Mouse (Mus musculus): Measurements from ENCODE around the gene Gm21319. TPM values are rescaled to one million over a fixed set of nuclear protein-coding genes. Genes with fewer than 3 reads are reported as not detected.

The Gm21319 gene
- polyA plus RNA-seq (2014; fragmentation: Illumina TruSeq; extraction: RNeasy Lipid Tissue Mini Kit (QIAGEN cat#74804); ENCODE audit: low read depth, low replicate concordance), result not detected

GRCm38 (mm10) chr12:87775655-87776054 is at the start of gene Gm21319:
Gene Gm21319, minus strand, starts transcription at chr12:87775755.

GRCm38 (mm10) chr12:87816277-87816676 is 40.7 kb upstream of the Gm21319 start, which contains the start of gene BB287469:
Gene BB287469, plus strand, starts transcription at chr12:87816577.

GRCm38 (mm10) chr12:87795212-87795611 is 19.7 kb upstream of the Gm21319 start, which contains the start of gene Gm21936:
Gene Gm21936, plus strand, starts transcription at chr12:87795512.

Other genes starting within 250 kb of the Gm21319 start
- gene Oog1, start 173.1 kb downstream of the Gm21319 start, polyA plus RNA-seq (2014; fragmentation: Illumina TruSeq; extraction: RNeasy Lipid Tissue Mini Kit (QIAGEN cat#74804); ENCODE audit: low read depth, low replicate concordance), result 0.25 TPM
- 9.2 TPM for gene Gm4027, start 156.9 kb downstream of the Gm21319 start, polyA plus RNA-seq (2014; fragmentation: Illumina TruSeq; extraction: RNeasy Lipid Tissue Mini Kit (QIAGEN cat#74804); ENCODE audit: low read depth, low replicate concordance)
- gene Gm16381, start 131.1 kb downstream of the Gm21319 start, polyA plus RNA-seq (2014; fragmentation: Illumina TruSeq; extraction: RNeasy Lipid Tissue Mini Kit (QIAGEN cat#74804); ENCODE audit: low read depth, low replicate concordance), result not detected
- gene Gm21936, start 19.8 kb upstream of the Gm21319 start, polyA plus RNA-seq (2014; fragmentation: Illumina TruSeq; extraction: RNeasy Lipid Tissue Mini Kit (QIAGEN cat#74804); ENCODE audit: low read depth, low replicate concordance), result not detected
- gene BB287469, start 40.8 kb upstream of the Gm21319 start, polyA plus RNA-seq (2014; fragmentation: Illumina TruSeq; extraction: RNeasy Lipid Tissue Mini Kit (QIAGEN cat#74804); ENCODE audit: low read depth, low replicate concordance), result 10.9 TPM
- gene Gm2001, start 66.6 kb upstream of the Gm21319 start, polyA plus RNA-seq (2014; fragmentation: Illumina TruSeq; extraction: RNeasy Lipid Tissue Mini Kit (QIAGEN cat#74804); ENCODE audit: low read depth, low replicate concordance), result not detected
- not detected for gene Gm2016, start 98.3 kb upstream of the Gm21319 start, polyA plus RNA-seq (2014; fragmentation: Illumina TruSeq; extraction: RNeasy Lipid Tissue Mini Kit (QIAGEN cat#74804); ENCODE audit: low read depth, low replicate concordance)
- gene Gm2022, start 119.6 kb upstream of the Gm21319 start, polyA plus RNA-seq (2014; fragmentation: Illumina TruSeq; extraction: RNeasy Lipid Tissue Mini Kit (QIAGEN cat#74804); ENCODE audit: low read depth, low replicate concordance), result not detected
- not detected for gene Gm2035, start 144.1 kb upstream of the Gm21319 start, polyA plus RNA-seq (2014; fragmentation: Illumina TruSeq; extraction: RNeasy Lipid Tissue Mini Kit (QIAGEN cat#74804); ENCODE audit: low read depth, low replicate concordance)
- not detected for gene Gm2042, start 178.3 kb upstream of the Gm21319 start, polyA plus RNA-seq (2014; fragmentation: Illumina TruSeq; extraction: RNeasy Lipid Tissue Mini Kit (QIAGEN cat#74804); ENCODE audit: low read depth, low replicate concordance)
- not detected for gene Gm2075, start 236.1 kb upstream of the Gm21319 start, polyA plus RNA-seq (2014; fragmentation: Illumina TruSeq; extraction: RNeasy Lipid Tissue Mini Kit (QIAGEN cat#74804); ENCODE audit: low read depth, low replicate concordance)
- not detected for gene Gm6803, start 243.0 kb upstream of the Gm21319 start, polyA plus RNA-seq (2014; fragmentation: Illumina TruSeq; extraction: RNeasy Lipid Tissue Mini Kit (QIAGEN cat#74804); ENCODE audit: low read depth, low replicate concordance)

All from testis, adult 10 weeks (tissue).